Mouse (Mus musculus): ENCODE data around the gene Kctd11. TPM values are rescaled to one million over a fixed set of nuclear protein-coding genes. Genes with fewer than 3 reads are reported as not detected.

The Kctd11 gene
- total RNA-seq, 2 experiments from 2014 or later = 1.3 to 1.5 TPM

DNA sequence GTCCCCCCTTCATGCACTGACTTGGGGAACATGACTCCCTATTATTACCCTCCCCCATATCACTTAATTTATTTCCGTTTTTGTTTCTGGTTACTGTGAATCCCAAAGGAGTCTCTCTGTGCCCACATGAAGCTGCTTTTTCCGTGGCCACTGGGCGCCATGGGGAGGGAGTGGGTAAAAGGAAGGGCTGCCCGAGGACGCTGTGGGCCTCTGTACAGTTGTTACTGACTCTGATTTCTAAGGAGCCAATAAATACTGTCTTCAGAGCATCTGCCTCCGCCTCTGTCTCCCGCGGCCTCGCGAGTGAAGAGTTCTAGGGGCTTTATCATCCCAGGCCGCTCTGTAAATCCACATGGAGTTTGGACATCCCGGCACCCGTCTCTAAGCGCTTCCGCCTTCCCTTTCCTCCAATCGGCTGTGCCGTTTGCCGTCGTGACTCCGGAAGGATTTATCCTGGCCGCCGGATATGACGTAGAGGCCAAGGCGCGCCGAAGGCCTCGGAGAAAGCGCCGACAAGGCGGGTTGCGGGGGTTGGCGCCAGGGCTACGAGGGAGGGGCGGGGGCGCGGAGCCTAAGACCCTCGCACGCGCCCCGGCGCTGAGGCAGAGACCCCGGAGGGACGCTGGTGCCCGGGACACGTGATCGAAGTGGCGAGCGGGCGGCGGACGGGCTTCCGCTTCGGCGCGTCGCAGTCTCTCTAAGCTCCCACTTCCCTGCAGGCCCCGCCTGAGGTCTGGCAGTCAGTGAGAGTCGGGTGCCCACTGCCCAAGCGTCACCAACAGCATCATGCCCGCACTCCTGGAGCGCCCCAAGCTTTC is 32.6 kb upstream of the Kctd11 start, which contains the start of gene Gps2:
Gene Gps2, plus strand, starts transcription at position 335 of the 818 bp plus-strand sequence.
- intact Hi-C loops (cut with DNase I) = no loop called here
- peak; percentile 85 to 88 for DNase-seq

DNA sequence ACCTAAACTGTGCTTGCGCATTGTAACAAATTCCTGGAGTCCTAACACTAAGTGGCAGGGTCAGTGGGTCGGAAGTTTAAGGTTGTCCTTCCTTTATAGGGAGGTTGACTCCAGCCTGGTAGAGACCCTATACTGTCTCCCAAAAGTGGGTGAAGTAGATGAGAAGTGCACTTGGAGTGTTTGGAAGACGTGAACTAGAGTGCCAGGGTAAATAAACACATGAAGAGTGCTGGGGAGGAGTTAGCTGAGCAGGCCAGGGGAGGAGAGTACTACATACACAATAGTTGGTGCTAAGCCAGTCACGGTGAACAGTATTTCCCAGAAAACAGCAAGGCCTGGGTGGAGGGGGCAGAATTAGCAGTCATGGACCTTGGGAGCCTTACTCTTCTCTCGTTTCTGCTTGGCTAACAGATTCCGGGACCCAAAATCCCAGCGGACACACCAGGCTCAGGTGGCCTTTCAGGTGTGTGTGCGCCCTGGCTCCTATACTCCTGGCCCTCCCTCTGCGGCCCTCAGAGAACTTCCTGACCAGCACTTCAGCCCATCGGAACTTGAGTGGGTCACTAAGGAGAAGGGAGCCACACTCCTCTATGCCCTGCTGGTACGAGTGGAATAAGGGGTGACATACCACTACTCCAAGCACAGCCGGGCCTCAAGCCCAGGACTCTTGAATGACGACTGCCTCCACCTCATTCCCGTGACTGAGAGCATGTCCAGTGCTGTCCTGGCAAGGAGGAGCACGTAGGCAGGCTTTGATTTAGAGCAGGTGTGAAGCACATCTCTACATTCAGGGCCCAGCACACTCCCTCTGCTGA is 31.7 kb upstream of the Kctd11 start:
- DNase-seq = no peak
- intact Hi-C loops (cut with DNase I) = no loop called here

DNA sequence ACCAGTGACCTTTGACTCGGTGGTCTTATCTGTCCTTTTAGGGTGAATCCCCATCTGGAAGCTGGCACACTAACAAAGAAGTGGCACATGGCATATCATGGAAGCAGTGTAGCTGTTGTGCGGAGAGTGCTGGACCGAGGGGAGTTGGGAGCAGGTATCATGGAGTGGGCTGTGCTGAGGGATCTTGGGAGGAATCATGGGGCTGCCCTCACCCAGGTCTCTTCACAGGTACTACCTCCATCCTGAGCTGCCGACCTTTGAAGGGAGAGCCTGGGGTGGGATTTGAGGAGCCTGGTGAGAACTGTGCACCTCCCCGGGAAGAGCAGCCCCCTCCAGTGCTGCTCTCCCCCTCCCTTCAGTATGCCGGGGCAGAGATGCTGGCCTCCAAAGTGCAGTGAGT is 30.5 kb upstream of the Kctd11 start:
- DNase-seq = no peak
- intact Hi-C loops (cut with DNase I) = no loop called here

DNA sequence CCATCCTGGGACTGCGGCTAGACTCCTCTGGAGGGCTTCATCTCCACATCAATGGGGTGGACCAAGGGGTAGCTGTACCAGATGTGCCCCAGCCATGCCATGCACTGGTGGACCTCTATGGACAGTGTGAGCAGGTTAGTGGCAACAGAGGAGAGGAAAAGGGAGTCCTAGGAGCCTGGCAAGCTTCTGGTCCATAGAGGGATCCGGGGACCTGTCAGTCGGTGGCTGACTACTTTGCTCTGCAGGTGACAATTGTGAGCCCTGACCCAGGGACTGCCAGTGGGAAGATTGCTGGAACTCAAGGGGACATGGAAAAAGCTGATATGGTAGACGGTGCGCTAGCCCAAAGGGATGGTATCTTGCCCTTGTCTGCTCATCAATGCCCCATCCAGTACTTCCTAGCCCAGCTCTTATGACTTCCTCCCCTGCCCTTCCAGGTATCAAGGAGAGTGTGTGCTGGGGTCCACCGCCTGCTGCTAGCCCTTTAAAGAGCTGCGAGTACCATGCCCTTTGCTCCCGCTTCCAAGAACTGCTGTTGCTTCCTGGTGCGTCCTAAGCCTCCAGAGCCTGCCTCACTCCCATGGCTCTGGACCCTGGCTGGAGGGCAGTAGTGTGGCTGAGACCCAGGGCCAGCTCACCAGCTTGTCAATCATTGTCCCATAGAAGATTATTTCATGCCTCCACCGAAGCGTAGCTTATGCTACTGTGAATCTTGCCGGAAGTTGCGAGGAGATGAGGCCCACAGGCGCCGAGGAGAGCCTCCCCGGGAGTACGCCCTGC is 29.8 kb upstream of the Kctd11 start:
- intact Hi-C loops (cut with DNase I) = no loop called here

DNA sequence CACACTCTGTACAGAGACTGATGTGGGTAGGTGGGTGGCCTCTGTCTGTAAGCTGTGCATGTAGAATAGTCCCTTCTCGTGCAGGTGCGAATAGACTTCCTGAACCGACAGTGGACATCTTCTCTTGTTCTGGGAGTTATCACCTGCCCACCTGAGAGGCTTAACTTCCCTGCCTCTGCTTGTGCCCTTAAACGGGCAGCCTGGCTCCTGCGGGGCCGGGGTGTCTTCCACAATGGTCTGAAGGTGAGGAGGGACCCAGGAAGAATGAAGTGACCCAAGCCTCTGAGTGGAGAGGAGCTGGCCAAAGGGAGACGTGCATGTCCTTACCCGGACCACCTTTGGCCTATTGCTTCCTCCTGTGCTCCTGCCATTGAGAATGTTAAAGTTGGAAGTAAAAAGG is 29.0 kb upstream of the Kctd11 start:
- DNase-seq = no peak
- intact Hi-C loops (cut with DNase I) = no loop called here

More for the DNA sequence above, 29.8 kb upstream of the Kctd11 start:
- DNase-seq = no peak

DNA sequence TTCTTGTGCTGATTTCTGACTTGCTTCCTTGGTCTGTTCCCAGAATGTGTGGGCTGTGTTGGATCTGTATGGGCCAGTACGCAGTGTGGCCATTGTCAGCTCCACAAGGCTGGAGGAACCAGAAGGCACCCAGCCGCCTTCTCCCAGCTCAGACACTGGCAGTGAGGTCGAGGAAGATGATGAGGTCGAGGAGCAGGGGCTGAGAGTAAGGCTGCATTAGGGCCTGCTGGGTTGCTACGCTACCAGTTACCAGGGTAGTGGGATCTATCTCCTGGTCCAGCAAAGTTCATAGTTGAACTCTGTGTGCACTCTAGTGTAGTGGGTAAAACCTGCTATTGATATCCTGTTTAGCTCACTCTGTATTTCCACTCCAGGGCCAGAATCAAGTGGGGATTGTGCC is 28.0 kb upstream of the Kctd11 start:
- no peak for DNase-seq
- intact Hi-C loops (cut with DNase I) = no loop called here

DNA sequence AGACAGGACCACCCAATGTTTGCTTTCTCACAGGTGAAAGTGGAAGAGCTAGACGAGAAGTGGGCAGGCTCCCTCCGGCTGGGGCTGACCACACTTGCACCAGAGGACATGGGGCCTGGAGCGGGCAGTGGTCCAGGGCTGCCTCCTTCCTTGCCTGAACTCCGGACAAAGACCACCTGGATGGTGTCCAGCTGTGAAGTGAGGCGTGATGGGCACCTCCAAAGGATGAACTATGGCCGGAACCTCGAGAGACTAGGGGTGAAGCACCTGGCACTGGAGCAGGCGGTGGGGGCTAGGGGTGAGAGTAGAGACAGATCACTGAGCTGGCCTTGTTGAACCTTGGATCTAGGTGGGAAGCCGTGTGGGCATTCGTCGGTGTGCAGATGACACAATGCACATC is 27.4 kb upstream of the Kctd11 start:
- no peak for DNase-seq
- intact Hi-C loops (cut with DNase I) = no loop called here

DNA sequence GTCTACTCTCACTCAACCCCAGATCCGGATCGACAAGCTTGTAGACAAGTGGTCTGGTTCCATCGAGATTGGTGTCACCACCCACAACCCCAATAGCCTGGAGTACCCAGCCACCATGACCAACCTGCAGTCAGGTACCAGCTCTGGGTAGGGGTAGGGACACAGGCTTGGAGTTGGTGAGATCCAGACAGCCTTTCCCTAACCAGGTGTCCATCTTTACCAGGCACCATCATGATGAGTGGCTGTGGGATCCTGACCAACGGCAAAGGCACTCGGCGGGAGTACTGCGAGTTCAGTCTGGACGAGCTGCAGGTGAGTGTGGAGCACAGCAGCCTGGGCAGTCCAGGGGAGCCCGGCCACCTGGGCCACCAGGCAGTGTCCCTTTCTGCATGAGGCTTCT is 23.1 kb upstream of the Kctd11 start:
- intact Hi-C loops (cut with DNase I) = no loop called here
- no peak for DNase-seq

DNA sequence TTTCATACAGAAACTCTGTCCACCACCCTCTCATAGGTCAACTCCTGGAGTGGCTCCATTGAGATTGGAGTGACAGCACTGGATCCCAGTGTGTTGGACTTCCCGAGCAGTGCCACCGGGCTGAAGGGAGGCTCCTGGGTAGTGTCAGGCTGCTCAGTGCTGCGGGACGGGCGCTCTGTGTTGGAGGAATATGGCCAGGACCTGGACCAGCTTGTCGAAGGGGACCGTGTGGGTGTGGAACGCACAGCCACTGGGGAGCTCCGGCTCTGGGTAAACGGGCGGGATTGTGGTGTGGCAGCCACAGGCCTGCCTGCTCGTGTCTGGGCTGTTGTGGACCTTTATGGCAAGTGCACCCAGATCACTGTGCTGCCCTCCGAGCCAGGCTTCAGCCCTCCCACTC is 21.8 kb upstream of the Kctd11 start:
- intact Hi-C loops (cut with DNase I) = no loop called here

DNA sequence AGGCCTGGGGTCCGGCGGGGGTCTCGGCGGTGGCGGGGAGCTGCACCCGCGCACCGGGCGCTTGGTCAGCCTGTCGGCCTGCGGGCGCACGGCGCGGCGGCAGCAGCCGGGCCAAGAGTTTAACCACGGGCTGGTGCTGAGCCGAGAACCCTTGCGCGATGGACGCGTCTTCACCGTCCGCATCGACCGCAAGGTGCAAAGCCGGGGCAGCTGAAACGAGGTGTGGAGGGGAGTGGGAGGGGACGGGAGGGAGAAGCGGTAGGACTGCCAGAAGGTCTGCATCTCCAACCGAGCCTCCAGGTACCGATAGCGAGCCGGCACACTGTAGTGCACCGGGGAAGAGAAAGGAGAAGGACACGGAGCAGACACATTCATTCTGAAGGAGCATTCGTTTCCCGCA is 20.8 kb upstream of the Kctd11 start:
- DNase-seq = no peak
- intact Hi-C loops (cut with DNase I) = no loop called here

More for the DNA sequence above, 21.8 kb upstream of the Kctd11 start:
- DNase-seq = no peak

DNA sequence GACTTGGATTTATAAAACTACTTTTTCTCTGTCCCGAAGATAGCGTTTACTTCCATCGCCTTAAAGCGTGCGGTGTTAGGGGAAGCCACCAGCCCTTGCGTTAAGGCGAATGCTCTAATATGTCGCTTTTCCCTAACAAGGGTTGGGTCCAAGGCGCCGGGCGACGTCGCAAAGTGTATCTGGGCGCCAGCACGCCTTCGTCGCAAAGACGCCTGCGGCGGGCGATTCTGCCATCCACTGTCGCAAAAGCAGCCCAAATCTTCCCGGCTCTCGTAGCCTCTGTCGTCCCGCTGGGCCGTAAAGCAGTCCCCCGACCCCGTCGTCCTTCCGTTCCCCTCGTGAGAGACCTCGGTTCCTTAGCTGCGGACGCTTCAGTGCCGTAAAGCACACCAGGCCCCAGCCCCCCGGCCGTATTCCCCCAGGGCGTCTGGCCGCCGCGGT is 20.2 kb upstream of the Kctd11 start:
- peak; percentile 89 to 91 for DNase-seq
- intact Hi-C loops (cut with DNase I) = no loop called here

DNA sequence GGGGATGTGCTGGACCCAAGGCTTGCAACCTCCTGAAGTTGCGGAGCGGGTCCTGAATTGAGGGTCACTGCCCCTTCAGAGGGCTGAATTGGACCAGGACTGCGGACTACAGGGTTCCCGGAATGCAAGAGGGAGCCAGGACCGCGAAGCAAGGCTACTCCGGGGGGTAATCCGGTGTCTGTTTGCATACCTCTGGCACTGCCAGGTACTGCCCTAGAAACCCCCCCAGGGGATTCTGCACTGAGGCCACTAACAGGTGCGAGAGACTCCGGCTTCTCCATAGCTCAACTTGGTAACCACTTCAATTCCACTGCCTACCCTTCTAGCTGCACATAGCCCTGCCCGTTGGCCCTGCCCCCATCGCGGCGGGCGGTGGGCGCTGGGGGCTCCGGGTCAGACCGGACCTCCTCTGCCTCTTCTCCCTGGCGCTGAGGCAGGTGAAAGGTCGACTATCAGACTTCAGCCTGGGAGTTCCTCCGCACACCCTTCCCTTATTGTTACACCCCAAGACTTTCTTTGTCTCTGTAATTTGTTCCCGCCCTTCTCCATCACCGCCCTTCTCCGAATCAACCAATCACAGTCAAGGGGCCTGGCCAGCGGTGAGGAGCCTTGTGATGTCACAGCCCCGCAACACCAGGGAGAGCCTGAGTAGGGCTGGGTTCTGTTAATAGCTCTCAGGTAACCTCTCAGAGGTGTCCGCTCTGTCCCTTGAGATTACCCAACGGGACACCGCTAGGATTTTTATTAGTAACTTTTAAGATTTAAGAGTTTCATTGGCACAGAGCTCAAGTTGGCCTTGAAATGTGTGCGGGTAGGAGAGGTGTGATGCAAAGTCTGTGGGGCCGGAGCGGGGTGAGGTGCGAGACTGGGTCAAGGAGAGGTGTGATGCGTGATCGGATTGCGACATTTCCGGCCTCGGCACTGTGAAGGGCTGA is 19.5 kb upstream of the Kctd11 start, which contains the start of the genes 2810408A11Rik and Neurl4:
Gene 2810408A11Rik, minus strand, starts transcription at position 517 of the 935 bp plus-strand sequence.
Gene Neurl4, plus strand, starts transcription at position 602 of the 935 bp plus-strand sequence.
- intact Hi-C loops (cut with DNase I) = no loop called here
- peak; percentile 76 to 83 for DNase-seq

DNA sequence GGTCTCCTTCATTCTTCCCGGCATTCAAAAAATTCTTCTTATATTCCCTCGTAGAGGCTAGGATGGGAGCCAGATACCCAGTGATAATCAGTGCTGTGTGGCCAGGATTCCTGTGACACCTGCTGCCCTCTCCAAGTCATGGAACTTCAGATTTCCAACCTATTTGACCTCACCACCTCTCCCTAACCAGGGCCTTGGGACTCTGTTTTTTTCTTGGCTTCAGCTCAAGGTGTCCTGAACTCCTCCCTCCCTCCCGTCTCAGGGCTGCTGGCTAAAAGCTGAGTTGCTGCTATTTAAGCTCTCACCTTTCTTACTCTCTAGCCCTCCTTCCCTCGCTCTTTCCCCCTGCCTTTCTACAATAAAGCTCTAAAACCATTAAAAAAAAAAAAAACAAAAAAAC is 18.7 kb upstream of the Kctd11 start:
- intact Hi-C loops (cut with DNase I) = no loop called here
- DNase-seq = no peak

DNA sequence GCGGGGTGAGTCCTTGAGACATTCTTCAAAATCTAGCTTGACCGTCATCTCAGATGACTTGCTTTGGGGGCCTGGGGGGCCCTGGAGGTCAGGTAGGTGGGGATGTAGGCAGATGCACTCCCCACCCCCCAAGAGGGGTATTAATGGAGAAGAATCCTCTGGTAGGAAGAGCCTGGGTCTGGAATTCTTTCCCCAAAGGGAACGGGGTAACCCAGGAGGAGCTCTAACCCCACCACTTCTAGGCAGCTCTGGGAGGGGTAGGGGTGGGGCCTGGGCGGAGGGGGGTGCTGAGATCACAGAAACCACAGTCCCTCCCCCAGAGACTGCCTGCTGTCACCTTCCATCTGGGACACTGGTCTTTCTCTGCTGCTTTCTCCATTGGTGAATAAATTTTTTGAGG is 14.1 kb upstream of the Kctd11 start, which contains the start of gene Acap1:
Gene Acap1, minus strand, starts transcription at position 249 of the 400 bp plus-strand sequence.
- intact Hi-C loops (cut with DNase I) = no loop called here
- no peak for DNase-seq

DNA sequence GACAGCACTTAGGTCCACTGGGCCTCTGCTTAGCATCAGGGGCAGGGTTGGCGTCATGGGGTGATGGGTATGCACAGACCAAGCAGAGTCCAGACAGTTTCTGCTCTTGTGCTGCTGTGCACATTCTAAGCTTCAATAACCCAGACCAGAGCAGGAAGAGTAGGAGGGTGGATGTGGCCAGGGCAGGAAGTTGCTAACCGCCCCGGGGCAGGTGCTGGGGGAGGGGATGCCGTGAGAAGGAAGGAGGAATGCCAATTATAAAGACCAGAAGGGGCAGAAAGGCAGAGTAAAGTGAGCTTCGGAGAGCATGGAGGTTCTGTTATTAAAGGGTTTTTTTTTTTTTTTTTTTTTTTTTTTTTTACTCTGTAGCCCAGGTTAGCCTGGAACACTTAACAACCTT is 13.5 kb upstream of the Kctd11 start:
- DNase-seq = no peak

DNA sequence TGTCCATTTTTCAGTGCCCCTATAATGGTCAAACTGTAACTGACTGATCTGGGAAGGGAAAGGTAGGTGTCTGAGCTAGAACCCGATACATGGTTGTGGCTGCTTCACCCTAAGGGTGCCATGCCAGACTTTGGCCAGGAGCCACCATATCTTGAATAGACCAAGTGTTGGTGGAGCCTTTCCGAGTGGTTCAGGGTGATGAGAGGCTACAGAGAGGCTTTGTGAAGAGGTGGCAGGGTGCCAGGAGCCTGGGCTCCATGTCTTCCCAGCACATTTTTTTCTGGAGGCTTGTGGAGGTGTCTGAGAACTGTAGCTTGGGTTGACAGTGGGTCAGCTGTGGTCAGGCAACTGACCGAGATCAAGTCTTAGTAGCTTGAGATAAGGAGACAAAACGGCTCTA is 10.3 kb upstream of the Kctd11 start:
- intact Hi-C loops (cut with DNase I) = no loop called here
- no peak for DNase-seq

More for the DNA sequence above, 13.5 kb upstream of the Kctd11 start:
- intact Hi-C loops (cut with DNase I) = no loop called here

DNA sequence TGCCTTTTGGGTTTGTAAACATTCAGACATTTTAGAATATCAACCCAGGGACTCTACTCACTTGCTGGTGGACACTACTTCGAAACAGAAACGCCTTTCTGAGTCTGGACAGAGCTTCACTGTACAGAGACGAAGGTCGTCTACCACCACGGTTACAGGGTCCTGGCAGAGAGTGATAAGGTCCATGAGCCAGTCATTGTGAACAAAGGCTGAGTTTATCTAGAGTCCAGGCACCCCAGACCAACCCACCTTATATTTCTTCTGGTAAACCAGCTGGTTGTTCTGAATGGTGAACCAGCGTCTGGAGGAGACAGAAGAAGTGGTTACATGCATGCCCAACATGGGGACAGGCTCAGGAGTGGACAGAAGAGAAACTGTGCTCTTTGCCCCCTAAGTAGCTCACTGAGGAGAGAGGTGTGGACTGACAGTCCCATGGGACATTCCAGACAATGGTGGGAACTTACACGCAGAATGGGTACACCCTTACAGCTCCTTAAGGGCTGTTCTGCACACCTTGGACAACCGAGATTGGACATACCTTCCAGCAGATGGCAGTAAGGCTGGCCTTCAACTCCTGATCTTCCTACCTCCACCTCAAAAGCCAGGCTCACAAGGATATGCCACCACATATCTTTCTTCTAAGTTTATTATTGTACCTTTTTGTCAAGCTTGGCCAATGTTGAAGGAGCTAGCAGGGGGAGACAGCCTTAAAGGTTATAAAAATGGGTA is 5.9 kb upstream of the Kctd11 start:
- no peak for DNase-seq
- intact Hi-C loops (cut with DNase I) = no loop called here

DNA sequence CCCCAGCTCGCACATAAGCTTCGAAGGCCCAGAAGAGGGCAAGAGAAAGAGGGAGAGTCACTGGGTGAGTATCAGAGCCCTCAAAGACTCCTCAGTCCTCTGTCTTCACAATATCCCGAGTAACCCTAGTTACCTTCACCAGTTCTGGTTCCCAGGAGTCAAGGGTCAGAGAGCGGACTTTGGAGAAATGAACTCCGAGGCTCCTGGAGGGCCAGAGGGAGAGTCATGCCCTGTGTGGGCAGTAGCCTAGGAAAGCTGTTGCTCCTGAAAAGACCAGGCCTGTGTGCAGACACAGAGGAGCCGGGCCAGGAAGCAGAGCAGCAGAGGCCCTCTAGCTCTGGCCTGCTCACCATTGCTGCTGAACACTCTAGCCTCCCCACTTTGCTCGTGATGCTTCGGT is 3.5 kb upstream of the Kctd11 start:
- DNase-seq = no peak
- intact Hi-C loops (cut with DNase I) = no loop called here

DNA sequence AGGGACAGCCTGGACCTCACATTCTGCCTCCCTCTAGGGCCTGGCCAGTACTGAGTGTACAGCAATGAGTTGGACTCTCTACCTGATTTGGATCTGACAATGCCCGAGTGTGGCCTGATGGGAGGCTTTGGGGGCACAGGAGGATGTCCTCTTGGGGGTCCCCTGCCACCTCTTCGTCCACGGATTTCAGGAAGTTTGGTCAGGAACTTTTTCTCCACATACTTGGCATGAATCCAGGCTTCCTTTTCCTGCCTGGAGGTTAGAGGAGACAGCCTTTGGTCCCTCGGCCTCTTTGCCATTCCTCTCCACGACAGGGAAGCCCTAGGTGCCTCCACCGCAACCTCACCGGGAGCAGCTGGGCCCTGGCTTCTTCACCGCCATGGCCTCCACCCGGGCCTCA is 3.0 kb upstream of the Kctd11 start:
- DNase-seq = no peak
- intact Hi-C loops (cut with DNase I) = no loop called here

Data from gastrocnemius, postnatal 36 days (tissue).